Mouse (Mus musculus) CD4-positive helper T cell, adult 2 months (primary cell): Measurements from ENCODE around the gene Rab37.
A peak's percentile ranks its signal among the peaks of the same experiment; 100 is the strongest.

Source experiments
- DNase-seq: peaks from one replicate; pipeline ENCODE4 v3.0.0-alpha.2; 2012; ENCODE audit warnings: low read depth, missing footprints, low spot score

The Rab37 gene

DNA sequence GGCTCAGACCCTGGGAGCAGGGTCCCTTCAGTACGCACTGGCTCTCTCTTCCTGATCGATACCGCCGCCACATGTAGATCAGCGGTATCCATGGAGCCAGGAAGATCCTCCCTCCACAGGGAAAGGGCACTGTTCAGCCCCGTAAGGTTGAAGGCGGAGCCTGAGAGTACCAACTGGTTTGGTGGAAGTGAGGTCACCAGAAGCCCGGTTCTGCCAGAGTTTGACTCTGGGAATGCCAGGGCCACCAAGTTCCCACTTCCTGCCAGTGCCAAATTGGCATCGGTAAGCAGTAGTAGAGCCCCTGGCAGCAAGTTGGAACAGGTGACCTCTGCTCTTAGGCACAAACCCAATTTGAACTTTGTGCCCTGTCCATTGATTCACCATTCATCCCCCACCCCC, 73.7 kb downstream of the Rab37 start:
- DNase-seq, result no peak

DNA sequence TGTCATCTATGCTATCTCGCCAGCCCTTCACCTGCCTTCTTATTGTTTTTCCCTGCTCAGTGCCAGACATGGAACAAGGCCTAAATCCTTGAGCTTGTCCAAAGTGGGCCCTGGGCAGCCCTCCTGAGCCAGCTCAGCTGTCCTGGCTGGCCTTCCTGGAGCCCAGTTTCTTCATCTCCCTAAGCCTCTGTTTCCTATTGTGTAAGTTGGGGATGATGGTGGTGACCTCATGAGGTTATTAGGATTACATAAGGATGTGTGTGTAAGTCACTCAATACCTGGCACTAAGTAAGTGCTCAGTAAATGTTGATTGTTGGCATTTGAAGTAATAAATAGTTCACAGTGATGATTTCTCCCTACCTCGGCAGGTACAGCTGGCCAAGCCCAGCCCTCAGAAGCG, 75.5 kb downstream of the Rab37 start:
- DNase-seq, result no peak

DNA sequence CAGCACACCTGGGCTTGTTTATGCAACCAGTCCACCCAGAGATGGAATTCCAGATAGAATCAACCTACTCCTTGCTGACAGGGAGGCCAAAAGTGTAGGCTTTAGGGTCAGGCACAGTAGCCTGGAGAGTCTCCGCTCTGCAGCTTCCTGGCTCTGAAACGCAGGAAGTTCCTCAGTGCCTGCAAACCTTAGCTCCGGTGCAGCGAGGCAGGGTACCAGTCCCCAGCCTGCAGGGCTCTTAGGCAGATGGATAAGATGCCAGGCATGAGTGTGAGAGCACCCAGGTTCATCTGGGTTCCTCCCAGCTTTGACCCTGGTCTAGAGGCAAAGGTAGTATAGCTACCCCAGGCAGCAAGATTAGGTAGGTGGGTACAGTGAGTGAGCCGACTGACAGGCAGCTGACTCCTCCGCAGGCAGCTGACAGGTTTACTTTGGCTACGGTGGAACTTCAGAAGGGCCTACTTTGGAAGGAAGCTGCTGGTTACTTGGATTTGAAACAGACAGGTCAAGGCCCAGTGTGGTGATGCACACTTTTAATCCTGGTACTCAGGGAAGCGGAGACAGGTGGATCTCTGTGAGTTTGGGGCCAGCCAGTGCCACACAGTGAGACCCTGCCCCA, 76.5 kb downstream of the Rab37 start:
- DNase-seq, result no peak

DNA sequence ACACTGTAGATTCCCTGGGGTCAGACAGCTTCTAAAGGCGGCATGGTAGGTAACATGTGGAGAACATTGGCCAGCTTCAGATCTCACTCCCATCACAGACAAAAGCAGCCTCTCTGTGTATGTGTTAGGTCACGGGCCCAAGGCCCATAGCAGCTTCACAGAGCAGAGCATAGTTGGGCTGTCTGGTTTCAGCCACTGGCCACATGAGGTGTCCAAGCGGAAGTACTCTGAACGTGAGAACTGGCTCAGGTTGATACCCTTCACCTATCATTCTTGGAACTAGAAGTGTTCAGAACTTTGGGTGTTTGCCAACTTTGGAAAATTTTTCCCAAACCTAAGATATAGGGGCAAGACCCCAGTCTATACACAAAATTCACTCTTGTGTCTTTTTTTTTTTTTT, 78.2 kb downstream of the Rab37 start:
- no peak for DNase-seq

DNA sequence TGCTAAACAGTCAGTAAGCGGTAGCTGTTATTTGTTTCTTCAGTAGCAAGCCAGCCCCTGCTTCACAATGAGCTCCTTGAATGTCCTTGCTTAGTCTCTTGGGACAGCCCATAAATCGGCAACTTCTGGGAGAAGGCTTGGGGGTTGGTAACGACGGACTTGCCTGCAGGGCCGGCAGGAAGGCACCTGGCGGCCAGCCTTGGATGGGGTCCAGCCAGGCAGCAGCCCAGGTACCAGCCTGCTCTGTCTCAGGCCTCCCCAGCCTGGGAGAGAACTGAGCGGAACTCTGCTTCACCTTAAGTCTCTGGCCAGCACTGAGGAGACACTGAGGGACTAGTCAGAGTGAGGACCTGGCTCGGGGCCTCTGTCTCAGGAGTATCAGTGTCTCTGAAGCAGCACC, 79.9 kb downstream of the Rab37 start:
- DNase-seq, result no peak

DNA sequence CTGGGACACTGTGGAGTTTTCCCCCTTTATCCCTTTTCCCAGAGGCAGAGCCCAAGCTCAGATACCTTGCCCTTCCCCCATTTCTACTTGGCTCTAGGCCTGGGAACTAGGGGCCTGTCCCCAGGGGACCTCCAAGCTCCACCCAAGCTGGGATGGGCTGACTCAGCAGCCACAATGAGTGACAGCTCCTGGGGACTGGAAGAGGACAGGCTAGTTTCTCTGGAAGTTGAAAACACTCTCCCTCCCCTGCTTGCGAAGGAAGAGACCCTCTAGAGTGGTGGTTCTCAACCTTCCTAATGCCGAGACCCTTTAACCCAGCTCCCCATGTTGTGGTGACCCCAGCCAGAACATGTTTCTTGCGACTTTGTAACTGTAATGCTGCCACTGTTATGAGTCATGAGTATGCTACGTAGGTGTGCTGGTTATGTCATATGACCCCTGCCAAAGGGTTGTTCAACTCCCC, 81.6 kb downstream of the Rab37 start:
- peak; percentile 56 for DNase-seq

DNA sequence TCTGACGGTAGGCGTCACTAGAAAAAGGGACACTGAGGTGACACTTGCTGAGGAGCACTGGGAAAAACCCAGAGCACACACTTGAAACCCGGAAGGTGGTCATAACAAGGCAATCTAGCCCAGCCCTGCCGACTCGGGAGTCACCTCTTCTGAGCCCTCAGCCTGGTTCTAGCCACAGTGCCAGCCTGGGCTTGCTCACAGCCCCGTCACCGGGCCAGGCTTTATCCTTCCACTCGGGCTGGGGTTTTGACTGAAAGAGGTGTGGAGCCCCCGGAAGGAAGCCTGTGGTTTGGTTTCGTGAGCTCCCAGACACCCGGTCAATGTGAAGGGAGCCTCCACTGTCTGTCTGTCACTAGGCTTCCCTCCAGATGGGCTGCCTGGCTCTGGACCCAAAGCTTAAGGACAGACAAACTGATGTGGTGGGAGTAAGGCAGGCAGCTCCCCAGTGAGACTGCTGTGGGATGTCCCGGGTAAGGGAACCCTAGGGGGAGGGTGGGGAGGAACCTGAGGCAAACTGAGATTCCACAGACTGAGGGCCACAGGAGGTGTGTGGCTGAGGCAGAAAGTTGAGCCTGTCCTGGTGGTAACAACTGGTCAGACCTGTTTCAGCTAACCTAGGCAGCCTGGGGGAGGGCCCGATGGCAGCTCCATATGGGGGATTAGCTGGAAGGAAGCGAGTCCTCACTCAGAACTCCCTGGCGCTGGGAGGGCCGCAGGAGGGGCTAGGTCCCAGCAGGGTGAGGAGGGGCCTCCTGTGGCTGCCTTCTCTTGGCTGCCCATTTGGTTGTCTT, 82.5 kb downstream of the Rab37 start:
- DNase-seq, result peak; percentile 85

DNA sequence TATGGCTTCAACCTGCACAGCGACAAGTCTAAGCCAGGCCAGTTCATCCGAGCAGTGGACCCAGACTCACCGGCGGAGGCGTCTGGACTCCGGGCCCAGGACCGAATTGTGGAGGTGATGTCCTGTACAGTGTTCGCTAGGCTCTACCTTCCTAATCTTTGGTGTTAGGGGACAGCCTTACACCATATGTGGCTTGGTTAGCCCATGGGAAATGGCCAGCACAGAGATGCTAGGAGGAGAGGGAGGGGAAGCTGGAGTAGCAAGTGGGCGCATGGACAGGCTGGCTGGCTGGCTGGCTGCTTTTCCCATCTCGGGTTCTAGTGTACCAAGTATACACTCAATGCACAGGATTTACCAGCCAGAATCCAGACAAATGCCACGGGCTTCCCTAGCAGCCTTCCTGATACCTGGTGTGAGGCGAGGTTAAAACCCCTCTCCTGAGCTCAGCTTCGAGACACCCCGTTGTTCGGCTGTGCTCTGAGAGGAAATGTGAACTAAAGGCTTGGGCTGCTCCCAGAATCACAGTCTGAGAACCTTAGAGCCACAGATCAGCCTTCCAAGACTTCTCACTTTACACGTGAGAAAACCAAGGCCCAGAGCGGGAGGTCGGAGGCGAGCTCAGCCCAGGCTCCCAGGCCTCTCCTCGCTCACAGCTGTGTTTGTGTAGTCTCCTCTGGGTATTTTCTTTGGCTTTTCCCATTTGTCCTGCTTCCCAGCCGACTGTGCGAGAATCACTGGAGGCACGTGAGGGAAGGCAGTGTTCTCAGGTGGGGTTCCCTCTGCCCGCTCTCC, 85.4 kb downstream of the Rab37 start:
- no peak for DNase-seq

DNA sequence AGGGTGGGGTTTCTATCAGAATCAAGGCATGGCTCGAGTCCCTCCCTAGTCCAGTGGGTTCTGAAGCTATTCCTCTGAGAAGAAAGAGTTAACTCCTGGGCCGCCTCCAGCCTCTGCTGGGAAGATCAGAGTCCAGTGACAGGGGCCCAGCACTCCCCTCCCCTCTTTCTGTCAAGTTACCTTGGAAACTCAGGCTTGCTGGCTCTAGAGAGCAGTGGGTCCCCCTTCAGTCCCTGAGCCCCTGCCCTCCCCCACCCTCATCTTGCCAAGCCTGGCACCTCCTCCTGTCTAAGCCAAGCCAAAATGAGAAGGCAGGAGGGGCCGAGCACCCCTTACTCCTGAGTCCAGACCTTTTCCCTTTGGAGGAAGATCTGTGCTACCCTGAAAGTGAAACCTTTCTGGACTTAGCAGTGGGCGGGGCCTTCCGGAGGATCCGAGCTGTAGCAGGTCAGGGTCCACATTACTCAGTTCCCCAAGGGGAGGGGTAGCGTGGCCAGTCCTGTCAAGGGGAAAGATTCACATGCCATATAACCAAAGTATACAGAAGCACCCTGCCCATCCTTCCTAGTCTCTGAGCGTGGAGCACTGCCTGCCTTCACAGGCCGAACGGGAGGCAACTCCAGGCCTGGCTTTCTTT, 86.4 kb downstream of the Rab37 start:
- no peak for DNase-seq

DNA sequence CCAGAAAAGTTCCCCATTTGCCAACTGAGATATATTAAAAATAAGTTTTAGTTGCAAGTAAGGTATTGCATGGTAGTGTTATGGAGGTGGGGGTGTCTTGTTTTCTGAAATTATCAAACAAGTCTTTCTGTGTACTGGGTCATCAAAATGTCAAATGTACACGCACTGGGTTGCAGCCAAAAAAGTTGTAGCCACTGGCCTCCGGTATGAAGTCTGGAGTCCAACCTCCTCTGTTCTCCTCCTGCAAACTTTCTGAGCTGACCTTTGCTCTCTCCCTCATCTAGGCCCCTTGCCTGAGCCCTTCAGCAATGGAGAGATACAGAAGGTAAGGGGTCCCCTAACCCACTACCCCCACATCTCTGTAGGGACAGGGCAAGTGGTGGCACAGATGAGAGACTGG, 87.5 kb downstream of the Rab37 start:
- no peak for DNase-seq

DNA sequence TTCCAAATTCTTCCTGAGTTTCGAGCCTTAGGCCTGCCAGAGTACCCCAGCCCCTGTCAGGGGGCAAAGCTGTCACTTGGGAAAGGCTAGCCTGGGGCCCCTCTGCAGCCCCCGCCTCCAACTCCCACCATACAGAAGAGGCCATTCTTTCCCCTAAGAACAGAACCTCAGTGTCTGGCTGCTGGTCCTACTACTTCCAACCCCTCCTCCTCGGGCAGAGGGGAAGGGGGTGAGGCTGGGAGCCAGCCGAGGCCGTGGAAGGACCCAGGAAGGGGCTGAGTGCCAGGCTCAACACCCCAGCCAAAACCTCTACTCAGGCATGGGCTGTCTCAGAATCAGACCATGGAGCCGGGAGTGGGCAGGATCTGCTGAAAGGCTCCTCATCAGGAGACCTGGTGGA, 88.0 kb downstream of the Rab37 start:
- no peak for DNase-seq

DNA sequence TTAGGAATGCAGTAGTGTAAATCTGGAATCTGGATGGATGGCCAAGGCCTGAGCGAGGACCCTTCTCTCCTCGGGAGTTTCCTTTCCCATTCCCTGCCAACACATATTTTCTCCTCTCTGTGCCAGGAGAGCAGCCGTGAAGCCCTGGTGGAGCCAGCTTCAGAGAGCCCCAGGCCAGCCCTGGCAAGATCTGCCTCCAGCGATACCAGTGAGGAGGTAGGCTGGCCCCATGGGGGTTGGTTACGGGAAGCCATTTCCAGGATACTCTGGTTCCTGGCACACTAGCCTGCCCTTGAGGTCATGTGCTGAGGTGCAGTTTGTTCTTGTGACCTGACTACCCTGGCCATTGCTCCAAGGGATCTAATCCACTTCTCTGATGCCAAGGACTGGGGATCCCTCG, 88.7 kb downstream of the Rab37 start:
- no peak for DNase-seq

DNA sequence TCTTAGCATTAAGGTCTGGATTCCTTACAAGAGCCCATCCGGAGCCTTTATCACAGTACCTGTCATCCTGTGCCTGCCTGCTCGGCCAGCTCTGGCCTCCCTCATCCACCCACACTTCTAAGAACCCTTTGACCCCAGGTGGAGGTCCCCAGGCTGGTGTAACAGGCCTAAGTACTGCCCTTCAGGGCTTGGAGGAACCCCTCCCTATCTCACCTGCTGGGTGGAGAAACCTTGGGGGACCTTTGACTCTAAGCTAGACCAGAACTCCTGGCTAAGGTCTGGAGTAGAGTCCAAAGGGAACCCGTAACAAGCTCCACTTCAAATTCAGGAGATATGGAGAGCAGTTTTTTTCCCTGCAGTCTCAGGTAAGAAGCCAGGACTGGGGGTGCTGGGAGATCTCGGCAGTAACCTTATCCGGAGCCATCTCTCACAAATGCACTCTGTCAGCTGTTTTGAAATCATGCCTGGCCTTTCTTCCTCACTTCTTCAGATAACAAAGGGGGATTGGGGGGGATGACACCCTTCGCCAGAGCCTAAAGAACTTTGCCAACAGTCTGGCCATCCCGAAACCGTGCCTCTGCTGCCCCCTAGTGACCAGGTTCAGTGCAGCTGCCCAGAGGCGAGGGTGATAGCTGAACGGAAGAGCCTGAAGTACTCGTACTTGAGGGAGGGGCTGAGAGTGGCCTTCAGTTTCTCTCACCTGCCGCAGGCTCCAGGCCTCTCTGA, 90.8 kb downstream of the Rab37 start:
- DNase-seq, result peak; percentile 83

DNA sequence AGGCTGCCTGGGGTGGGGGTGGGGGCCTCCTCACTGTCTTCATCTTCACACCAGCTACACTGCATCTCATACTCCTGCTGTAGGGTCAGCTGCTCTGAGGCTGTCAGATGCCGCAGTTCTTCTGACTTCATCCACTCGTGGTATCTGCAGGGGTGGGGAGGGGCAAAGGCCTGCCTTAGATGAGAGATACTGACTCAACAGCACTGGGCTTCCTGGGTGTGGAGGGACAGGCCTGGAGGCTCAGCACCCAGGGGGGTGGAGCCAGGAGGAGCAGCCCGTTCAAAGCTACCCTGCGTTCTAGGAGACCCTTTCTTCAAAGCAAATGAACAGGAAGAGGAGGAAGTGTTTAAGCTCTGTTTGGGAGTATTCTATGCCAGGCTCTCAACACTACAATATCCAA, 93.7 kb downstream of the Rab37 start:
- DNase-seq, result peak; percentile 62

DNA sequence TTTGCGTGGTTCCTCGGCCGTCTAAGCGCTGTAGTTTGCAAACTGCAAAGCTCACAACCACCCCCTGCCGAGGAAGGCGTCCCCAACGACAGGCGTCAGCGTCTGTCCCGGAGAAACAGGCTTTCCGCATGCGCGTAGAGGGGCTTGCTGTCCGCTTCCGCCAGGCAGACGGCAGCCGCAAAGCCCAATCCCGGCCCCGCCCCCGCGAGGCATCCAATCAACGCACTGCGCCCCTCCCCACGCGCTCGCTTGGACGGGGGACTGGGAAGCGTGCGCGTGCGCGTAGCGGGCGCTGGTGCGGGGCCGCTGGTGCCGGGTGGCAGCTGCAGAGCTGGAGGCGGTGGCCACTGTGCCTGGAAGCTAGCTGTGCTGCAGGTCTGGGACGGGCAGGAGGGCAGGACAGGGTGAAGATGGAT, 96.0 kb downstream of the Rab37 start, which contains the start of gene Tmem104:
TSS of gene Tmem104 (plus strand) at position 264 of the 416 bp plus-strand sequence.
- peak; percentile 99 for DNase-seq

DNA sequence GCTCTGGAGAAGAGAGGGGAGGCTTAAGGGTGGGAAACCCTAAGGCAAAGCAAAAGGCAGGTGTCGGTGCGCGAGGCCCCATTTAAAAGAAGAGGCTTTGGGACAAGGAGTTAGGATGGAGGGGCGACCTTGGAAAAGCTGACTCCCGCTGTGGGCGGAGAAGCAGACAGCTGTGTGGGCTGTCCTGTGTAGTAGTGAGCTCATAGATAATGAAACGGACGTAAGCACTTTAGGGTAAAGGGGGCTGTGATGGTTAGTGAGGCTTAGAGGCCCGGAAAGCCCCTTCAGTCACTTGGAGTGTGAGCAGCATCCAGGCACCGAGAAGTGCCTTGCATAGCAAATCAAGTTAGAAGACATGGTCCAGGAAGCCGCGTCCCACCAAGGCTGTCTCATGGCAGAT, 96.5 kb downstream of the Rab37 start, which contains the start of gene Nat9:
TSS of gene Nat9 (minus strand) at position 167 of the 400 bp plus-strand sequence.
- DNase-seq, result peak; percentile 76

DNA sequence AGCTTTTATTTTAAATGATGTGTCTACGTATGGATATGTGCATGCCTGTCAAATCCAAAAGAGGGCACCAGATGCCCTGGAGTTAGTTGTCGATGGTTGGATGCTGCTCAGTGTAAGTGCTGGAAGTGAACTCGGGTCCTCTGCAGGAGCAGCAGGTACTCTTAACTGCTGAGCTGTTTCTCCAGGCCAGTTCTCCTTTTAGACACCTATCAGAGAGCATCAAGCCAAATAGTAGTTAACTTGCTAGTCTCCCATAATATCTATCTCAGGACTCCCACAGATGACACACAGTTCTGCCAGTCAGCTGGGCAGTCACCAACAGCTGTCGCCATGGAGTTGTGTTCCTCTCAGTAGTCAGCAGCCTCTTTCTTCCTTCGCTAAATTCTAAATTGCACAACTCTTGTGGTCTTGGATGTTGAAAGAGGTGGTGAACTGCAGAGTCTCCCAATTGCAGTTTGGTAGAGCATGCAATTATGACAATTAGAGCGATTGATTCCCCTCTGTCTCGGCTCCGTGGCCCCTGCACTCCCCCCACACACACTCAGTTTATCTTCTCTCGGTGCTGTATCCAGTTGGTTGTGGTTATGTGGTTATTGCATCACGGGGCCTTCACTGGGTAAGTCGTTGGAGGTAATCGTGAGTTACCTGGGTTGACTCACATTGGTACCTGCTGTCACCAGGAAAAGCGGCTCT, 97.5 kb downstream of the Rab37 start:
- no peak for DNase-seq

DNA sequence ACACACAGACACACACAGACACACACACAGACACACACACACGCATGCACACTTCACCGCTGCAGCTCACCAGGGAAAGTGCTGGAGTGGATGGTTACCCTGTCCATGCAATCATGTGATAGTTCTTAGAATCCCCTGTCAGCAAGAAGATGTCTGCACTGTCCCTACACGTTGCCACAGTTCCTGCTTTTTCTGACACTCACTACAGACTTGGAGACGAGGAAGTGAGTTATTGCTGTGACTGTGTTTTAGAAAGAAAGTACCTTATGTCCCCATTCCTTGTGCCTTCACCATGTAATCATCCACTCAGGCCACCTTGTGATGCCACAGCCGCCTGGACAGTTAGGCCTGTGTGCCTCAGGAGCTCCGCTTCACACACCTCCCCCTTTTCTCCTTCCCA, 98.1 kb downstream of the Rab37 start:
- DNase-seq, result no peak

DNA sequence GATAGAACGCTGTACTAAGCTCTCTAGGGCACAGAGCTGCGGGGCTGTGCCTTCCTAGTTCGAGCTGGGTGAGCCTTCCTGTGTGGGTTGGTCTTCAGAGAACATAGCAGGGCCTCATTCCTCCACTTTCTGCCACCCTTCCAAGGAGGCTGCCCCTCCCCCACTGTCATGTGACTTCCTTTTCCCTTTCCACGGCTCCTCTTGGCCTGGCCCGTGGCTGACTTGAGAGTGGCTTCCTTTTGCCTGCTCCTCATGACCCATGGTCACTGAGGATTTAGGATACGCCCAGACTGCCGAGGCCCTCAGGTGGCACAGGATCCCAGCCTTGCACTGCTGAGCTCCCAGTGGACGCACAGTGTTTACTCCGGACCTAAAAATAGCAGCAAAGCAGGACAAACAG, 100.9 kb downstream of the Rab37 start:
- no peak for DNase-seq

DNA sequence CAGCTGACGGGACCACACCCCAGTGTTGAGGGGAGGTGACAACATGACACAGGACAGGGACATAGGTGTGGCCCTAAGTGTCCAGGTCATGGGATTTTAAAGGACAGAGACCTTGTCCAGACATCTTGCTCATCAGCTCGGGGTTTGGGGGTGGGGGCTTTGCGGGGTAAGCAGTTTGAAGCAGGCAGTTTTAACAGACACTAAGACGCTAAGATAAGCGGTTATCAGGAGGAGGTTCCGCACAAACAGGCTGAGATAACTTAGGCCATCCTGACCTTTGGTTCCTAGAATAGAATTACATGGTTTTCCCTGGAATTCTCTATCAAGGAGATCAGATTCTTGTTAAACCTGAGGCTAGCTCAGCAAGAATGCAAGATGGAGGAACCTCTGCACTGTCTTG, 103.5 kb downstream of the Rab37 start:
- no peak for DNase-seq

DNA sequence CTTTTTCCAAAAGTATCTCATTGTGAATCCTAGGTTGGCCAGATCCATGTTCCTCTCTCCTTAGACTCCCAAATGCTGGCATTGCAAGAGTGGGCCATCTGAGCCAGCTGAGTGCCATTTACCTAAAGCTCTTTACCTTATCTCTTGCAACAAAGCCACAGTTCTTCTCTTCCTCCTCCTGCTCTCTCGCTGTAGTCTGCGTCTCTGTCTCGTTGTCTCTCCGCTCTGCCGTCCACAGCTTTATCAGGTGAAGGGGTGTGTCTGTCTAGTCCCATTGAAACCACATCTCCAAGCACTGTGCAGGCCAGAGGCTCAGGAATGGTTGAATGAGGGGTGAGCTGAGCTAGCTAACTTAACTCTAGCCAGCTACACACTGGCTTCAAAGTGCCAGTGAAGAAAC, 104.7 kb downstream of the Rab37 start:
- no peak for DNase-seq
